Mouse (Mus musculus) adrenal gland, adult 18-20 months (tissue): ENCODE data around the gene Ms4a4c. TPM values are rescaled to one million over a fixed set of nuclear protein-coding genes. Genes with fewer than 3 reads are reported as not detected.
"Not testable (repeated sequence)": the region's sequence is repeated elsewhere in the genome, so short reads cannot be mapped to it uniquely, and the experiment has no call there.

Source experiments
- DNase-seq, 2 experiments: peaks; one replicate each; pipeline ENCODE4 v3.0.0; 2021 to 2022; ENCODE audit warnings: low spot score in 2 of 2
- long read RNA-seq, 2 experiments: library from polyadenylated mRNA; stranded (forward); transcript quantifications; one replicate each; pipeline ENCODE4 v2.0.0; 2021
- total RNA-seq, 2 experiments: library from RNA; stranded (reverse); gene quantifications; 1 replicate in 1 of 2; 2 replicates in 1 of 2; pipeline ENCODE4 v1.2.3; 2021

Ms4a4c gene
- 1 to 10 TPM; 1.5 to 2.9 TPM for total RNA-seq
- long read RNA-seq, experiment 1: 0 reads
- long read RNA-seq, experiment 2: 0 reads

- DNase-seq: no peak
Observed at GRCm38 (mm10) chr19:11404527-11404926, at the start of gene Ms4a4c. Ms4a4c (plus strand) TSS chr19:11404770.

- no peak for DNase-seq
Observed at GRCm38 (mm10) chr19:11355730-11356129, 48.8 kb upstream of the Ms4a4c start.

GRCm38 (mm10) chr19:11360106-11360505, 44.5 kb upstream of the Ms4a4c start:
- no peak for DNase-seq

- no peak for DNase-seq
Observed at GRCm38 (mm10) chr19:11362002-11362401, 42.6 kb upstream of the Ms4a4c start.

GRCm38 (mm10) chr19:11368310-11368709, 36.3 kb upstream of the Ms4a4c start:
- DNase-seq: no peak

GRCm38 (mm10) chr19:11371181-11371580, 33.4 kb upstream of the Ms4a4c start:
- DNase-seq: no peak

- no peak for DNase-seq
Observed at GRCm38 (mm10) chr19:11375273-11375672, 29.3 kb upstream of the Ms4a4c start, which contains the start of gene Ms4a4a. Ms4a4a (plus strand) TSS chr19:11375523.

- DNase-seq: no peak
Observed at GRCm38 (mm10) chr19:11376399-11376798, 28.2 kb upstream of the Ms4a4c start.

- DNase-seq: no peak
Observed at GRCm38 (mm10) chr19:11387109-11387508, 17.5 kb upstream of the Ms4a4c start.

- no peak for DNase-seq
Observed at GRCm38 (mm10) chr19:11387685-11388084, 16.9 kb upstream of the Ms4a4c start.

GRCm38 (mm10) chr19:11388949-11389348, 15.6 kb upstream of the Ms4a4c start:
- no peak for DNase-seq

GRCm38 (mm10) chr19:11395769-11396168, 8.8 kb upstream of the Ms4a4c start:
- DNase-seq: no peak

GRCm38 (mm10) chr19:11407428-11407827, 2.9 kb downstream of the Ms4a4c start:
- DNase-seq: no peak

- DNase-seq: no peak
Observed at GRCm38 (mm10) chr19:11408591-11408990, 4.0 kb downstream of the Ms4a4c start.

GRCm38 (mm10) chr19:11411640-11412039, 7.1 kb downstream of the Ms4a4c start:
- no peak for DNase-seq

GRCm38 (mm10) chr19:11414084-11414483, 9.5 kb downstream of the Ms4a4c start:
- no peak for DNase-seq

- no peak for DNase-seq
Observed at GRCm38 (mm10) chr19:11415581-11415980, 11.0 kb downstream of the Ms4a4c start.

GRCm38 (mm10) chr19:11418865-11419264, 14.3 kb downstream of the Ms4a4c start:
- not testable (repeated sequence) for DNase-seq

- not testable (repeated sequence) for DNase-seq
Observed at GRCm38 (mm10) chr19:11431209-11431608, 26.6 kb downstream of the Ms4a4c start.

GRCm38 (mm10) chr19:11435058-11435834, 30.7 kb downstream of the Ms4a4c start:
- DNase-seq: no peak

- DNase-seq: no peak
Observed at GRCm38 (mm10) chr19:11443338-11443737, 38.8 kb downstream of the Ms4a4c start, which contains the start of gene Ms4a4b. Ms4a4b (plus strand) TSS chr19:11443553.

GRCm38 (mm10) chr19:11443964-11444363, 39.4 kb downstream of the Ms4a4c start:
- DNase-seq: no peak

- no peak for DNase-seq
Observed at GRCm38 (mm10) chr19:11447238-11447637, 42.7 kb downstream of the Ms4a4c start.
